Mouse (Mus musculus) thymus, adult 18-20 months (tissue): ENCODE data around the gene Spon1.

ENCODE experiments used
- DNase-seq, 2 experiments: peaks; one replicate each; pipeline ENCODE4 v3.0.0; 2022; ENCODE audit warnings: mixed read lengths in 2 of 2

Gene Spon1

DNA sequence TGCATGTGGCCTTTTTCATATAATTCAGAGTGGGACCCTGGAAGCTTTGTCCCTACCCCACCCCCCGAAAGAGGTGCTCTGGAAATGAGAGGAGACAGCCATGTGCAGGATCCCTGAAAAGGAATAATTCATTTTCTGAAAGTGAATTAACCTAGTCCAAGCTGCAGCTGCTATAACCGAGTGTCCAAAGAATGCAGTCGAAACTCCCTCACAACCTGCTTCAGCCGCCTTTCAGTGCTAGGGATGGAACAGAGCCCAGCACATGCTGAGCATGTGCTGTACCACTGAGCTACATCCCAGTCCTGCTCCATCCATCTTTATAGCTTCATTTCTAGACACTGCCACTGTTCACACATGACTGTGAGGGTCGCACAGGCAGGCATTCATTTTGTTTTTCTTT is 79.4 kb downstream of the Spon1 start:
- DNase-seq = no peak

DNA sequence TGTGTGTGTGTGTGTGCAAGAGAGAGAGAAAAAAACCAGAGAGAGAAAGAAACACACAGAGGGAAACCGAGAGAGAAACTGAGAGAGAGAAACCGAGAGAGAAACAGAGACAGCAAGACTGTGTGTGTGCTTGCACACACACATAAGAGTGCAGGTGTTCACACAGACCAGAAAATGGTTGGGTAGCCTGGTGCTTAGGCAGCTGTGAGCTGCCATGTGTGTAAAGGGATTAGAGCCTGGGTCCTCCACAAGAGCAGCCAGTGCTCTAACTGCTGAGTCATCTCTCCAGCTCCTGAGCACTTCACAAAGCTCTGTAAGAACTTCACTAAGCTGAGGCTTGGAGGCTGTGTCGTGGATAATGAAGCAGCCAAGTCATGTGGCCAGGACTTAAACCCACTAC is 80.8 kb downstream of the Spon1 start:
- peak in 1 of 2 experiments; percentile 19 for DNase-seq

DNA sequence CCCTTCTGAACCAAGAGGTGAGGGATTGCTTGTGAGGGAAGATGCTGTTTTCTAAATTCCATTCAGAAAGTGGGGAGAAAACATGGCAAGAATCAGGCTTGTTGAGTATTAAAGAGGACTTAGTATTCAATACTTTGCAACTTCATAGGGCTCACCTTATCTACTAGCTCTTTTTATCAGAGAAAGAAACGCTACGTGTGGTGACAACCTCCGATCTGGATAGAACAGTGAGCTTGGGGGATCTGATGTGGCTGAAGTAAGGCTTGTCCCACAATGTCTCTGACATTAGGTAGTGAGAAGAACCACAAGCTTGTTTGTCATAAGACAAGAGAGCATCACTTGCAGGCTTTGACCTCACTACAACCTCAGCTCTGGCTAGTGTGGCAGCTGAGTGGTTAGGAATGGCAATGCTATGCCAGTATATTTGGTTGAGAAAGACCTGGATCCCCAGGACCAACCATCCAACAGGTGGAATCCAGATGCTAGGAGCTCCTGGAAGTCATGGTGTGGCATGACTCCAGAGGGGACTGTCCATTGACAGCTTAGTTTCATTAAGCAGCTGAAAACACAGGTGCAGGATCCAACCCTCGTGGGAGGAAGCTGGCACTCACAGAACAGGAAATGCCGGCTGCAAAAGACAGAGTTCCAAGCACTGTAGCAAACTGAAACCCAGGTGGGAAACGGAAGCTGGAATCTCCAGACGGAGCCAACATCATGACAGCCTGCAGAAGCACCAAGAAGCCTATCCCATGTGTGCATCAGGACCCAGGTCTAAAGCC is 81.4 kb downstream of the Spon1 start:
- peak; percentile 16 to 22 for DNase-seq

DNA sequence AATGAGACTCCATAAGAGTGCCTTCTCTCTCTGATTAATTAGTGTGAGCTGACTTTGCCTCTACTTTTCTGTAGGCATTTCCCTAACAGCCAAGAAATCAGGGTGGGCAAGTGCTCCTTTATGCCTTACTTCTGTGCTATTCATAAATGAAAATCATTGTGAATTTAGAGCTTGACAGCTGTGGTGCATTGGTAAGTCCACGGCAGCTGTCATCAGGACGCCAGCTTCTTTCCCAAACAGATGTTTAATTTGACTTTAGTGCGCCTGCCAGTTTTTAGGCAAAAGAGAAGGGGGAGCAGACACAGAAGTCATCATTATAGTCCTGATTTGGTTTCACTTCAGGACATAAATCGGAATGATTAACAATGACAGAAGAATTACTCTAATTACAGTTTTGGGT is 84.6 kb downstream of the Spon1 start:
- DNase-seq = no peak

DNA sequence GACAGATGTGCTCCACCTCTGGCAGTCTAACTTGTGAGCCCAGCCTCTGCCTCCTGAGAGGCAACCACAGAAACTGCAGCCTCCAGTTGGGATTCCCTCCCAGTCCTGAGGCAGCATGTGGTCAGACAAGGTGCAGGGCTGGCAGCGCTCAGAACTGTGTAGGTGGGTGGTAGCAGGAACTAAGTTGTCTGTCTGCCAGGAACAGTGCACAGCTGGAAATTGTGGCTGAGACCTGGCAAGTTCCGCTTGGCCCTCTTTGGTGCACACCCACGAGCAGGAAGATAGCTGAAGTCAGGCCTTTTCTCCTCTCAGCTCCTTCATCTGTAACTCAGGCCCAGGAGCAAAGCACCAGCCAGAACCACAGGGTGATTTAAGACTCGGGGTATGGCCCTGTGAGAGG is 89.6 kb downstream of the Spon1 start:
- DNase-seq = peak; percentile 28 to 37

DNA sequence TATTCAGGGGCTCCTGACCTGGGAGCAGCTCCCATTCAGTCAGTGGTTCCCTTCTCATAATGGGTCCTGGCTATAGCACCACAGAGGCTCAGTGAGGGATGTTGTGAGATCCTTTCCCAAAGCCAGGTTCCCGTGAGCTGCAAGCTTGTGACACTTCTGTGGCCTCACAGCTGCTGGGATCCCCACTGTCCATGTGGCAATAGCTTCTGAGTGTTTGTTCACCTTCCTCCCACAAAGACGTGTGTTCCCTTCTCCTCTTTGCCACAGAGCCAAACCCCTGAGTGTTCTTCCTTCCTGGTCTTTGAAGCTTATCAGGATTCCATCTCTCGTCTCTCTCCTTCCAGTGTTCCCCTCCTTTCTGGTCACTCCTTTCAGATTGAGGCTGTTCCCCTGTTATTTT is 90.3 kb downstream of the Spon1 start:
- DNase-seq = no peak

DNA sequence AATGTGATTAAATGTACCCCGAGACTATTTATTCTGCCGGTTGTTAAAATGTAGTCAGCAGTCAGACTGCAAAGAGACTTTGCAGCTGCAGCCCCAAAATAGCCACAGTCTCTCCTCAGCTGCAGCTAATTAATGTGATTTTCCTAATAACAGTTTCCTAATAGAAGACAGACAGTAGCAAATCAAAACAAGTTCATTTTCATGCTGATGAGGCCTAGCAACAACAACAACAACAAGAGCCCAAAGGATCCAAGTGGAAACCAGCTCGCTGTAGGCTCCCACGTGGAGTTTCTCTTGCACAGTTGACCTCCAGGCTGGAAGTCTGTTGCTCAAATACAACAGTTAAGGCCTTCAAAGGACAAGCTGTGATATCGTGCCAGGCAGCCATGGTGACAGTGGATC is 93.7 kb downstream of the Spon1 start:
- no peak for DNase-seq

DNA sequence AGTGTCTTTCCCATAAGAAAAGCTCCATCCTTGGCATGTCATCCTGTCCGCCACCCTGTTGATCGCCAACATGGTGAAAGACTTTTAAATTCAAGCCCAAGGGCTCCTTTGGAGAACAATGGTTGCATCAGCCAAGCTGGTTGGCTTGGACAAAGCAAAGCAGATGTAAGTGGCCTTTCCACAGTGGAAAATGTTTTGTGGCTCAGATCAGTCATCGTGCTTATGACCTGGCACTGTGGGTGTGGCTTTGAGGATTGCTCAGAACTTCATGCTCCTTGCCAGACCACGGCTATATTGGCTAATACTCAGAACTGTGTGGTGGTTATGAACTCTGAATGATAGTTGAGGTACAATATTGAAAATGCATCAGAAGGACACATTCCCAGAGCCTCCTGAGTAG is 96.2 kb downstream of the Spon1 start:
- no peak for DNase-seq

DNA sequence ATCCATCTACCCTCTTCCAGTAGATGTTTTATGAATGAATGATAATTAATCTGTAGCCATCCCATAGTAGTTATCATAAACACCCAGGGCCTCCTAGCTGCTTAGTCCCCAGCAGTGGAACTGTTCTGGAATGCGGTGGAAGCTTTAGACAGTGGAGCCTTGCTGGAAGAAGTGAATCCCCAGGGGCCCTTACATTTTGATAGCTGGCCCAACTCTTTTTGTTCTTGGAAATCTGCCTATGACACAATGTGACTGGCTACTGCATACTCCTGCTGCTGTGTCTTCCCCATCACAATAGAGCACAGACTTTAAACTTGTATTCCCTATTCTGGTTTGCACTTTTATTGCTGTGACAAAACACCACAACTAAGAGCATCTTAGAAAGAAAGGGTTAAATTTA is 107.0 kb downstream of the Spon1 start:
- DNase-seq = no peak

DNA sequence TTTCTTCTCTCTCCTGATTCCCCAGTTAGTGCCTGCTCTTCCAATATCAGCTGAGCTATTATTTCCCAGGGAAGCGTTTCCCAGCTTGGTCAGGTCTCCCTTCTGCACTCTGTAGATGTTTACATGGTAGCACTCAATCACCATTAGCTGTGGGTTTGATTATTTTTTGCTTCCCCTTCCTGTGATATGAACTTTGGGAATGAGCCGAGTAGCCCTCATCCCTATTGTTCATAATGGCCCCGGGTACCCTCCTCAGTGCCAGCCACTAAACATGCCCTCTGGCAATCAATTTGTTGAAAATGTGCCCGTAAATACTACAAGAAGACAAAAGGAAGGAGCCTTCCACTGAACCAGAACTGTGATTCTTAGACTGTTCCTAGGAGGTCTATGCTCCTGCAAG is 111.7 kb downstream of the Spon1 start:
- DNase-seq = no peak

DNA sequence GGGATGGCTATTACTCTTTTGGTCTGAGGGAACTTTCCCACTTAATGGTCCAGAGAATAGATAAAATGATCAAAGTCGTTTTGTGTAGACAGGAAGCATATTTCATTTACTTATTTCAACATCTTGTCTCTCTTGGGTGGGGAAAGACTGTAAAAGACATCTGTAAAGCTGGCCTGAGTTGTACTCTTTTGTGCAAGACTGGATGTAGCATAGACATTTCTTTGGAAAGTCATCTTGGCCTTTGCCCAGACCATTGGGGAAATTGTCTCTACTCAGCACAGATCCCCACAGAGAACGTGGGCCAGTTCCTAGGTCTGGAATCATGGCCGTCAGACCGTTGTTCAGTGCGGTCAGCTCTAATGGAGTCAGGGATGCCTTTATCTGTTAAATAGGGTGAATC is 112.1 kb downstream of the Spon1 start:
- no peak for DNase-seq

DNA sequence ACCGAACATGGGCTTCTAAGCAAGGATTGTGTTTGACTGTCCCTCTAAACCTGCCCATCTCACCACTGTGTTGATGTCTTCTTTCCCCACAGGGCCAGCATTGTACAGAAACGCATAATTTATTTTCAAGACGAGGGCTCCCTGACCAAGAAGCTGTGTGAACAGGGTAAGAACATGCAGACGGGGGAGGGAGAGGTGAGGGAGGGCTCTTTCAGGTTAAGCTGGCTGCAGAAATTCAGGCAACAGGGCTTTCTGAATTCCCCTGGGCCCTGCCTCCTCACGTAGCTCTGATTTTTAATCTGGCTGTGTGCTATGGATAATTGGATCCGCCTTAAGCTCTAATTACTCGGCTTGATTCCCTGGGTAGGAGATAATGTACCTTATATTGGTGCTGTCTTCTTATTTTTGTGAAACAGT is 113.3 kb downstream of the Spon1 start:
- no peak for DNase-seq

DNA sequence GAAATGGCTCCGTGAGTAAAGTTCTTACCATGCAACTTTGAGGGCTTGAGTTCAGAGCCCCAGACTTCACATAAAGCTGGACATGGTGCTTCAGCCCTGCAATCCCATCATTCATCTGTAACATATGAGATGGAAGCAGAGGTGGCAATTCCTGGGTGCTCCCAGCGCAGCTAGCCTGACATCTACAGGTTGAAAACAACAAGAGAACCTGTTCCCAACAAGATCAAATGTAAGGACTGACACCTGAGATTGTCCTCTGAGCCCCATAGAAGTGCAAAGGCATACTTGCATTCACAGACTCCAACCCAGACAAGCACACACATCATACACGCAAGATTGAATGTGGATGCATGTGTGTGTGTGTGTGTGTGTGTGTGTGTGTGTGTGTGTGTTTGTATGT is 114.2 kb downstream of the Spon1 start:
- DNase-seq = no peak

DNA sequence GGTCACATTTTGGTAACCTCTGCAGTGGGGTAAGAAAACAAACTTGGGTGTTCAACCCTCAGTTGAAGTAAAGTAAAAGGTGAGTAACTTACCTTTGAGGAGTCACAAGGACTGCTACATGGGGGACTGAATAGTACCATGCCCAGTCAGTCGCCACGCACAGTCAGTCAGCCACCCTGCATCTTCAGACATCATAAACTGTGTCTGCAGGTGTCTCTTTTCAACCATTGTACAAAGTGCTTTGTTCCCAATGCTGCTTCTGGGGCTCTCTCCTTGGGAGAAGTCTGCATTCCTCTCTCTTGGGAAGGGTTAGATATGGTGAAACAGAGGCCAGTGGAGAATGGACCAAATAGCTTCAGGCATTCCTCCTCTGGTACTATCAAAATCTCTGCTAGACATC is 125.0 kb downstream of the Spon1 start:
- no peak for DNase-seq

DNA sequence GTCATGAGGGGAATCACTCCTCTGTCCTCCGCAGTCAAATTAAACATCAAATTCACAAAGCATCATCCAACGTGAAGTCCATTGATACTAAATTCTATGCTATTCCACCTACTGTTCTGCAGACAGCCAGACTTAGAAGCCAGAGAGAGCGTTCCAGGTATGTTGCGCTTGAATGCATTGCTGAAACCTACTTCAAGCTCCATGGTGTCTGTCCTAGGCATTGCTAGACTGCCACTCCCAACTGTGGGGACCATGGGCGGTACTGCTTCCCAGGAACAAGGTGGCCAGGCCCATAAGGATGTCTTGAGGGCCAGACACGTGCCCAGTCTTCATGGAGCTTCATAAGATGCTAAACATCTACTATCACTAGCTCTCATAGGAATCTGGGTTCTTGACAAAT is 125.7 kb downstream of the Spon1 start:
- DNase-seq = no peak

DNA sequence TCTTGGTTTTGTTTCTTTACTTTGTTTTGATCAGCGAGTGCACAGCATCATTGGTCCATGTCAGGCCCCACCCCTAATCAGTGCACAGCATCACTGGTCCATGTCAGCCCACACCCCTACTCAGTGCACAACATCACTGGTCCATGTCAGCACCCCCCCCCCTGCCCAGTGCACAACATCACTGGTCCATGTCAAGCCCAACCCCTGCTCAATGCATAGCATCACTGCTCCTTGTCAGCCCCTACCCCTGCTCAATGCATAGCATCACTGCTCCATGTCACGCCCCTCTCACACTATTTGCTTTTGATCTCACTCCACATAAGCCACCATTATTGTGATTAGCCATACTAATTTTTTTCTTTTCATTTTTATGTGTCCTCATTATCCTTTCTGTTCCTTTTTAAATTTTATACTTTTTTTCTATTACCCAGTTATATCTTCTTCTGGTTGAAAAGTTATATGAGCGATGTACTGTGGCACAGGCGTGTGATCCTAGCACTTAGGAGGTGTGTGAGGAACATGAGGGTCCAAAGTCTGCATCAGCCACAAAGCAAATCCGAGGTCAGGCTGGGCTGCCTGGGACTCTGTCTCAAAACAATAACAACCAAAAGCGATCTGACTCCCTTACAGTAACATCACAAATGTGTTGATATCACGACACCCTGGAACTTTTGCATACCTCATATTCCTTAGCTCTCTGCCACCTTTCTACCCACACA is 128.3 kb downstream of the Spon1 start:
- no peak for DNase-seq

DNA sequence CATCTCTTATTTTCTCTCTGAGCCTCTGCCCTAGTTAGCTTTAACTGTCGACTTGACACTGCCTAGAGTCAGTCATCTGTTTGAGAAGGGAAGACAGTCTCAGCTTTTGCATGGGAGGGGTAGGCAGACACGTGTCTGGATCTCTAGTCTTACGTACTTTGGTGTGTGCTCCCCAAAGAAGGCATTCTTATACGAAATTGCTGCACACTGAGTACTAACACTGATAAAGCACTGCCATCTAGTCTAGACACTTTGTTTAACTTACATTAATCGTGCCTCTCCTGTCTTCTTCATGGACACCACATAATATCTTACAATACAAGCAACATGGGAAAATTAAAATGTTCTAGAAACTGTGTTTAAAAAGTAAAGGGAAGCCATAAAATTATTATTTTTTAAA is 129.5 kb downstream of the Spon1 start:
- no peak for DNase-seq

DNA sequence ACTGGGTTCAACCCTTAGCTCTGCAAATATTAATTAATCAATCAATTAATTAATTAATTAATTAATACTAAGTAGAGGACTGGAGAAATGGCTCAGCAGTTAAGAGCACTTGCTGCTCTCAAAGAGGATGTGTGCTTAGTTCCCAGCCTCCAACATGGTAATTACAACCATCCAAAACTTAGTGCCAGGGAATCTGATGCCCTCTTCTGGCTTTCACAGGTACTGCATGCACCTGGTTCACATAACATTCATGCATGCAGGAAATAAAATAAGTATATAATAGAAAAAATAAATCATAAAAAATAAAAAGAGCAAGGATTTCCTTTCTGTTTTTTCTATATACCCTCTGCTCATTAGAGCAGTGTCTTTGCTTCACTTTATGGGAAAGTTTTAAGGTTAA is 132.6 kb downstream of the Spon1 start:
- no peak for DNase-seq

DNA sequence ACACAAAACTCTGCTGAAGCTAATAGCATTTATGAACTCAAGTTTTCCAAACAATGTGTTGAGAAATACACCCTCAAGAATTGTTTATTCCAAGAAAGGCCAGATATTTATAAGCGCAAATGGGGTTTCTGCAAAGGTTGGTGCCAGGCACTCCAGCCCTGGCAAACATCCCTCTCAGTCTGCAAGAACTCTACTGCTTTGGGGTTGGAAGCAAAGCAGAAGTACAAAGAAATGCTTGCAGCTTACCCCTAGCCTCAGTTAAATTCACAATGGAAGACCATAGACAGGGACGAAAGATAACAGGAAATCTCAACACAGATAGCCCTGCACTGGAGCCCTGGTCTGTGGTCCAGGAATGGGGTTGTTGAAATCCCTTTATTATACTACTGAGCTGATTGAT is 135.7 kb downstream of the Spon1 start:
- no peak for DNase-seq

DNA sequence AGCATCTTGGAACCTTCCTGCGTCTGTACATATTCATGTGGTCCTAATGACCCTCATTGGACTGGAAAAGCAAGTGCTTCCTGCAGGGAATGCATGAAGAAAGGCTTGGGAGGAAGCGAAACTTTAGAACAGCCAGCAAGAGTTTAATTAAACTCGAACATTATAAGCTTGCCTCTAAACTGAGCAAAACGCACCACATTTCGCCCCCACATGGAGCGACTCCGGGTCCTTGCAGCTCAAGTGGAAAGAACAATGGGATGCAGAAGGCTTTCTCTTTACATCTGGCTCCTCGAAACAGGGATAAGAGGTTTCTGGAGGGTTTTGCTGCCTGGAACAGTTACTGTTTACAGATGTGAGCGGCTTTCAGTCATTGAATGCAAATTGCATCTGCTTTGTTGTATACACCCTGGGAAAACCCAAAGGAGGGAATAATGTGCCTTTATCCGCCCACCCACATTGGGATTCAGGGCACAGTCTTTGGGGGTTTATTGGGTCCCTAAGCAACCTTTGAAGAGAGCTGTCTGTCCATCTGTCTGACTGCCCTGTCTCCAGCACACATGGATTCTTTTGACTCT is 136.2 kb downstream of the Spon1 start:
- no peak for DNase-seq

DNA sequence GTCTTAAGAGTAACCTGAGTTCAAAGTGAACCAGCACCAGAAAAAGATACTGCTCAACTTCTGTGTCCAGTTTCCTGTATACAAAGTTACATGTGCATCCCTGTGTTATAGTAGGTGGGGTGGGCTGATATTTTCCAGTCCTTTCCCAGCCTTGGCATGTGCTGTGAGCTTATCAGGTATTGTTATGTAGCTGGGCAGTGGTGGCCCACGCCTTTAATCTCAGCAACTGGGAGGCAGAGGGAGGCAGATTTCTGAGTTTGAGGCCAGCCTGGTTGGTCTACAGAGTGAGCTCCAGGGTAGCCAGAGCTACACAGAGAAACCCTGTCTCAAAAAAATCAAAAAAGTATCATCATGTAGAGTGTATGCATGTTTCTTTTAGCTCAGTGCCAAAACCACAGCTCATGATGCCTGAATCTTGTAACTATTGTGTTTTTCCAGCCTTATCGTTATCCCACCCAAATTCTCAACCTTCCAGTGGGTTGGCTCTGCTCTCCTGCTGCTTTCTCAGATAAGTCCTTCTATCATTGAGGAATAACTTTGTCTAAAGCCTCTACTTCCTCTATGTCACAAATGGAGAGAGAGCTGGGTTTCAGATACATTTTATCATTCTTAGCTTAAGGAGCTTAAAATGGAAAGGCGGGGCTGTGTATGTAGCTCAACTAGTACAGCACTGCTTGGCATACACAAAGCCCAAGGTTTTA is 137.5 kb downstream of the Spon1 start:
- no peak for DNase-seq

DNA sequence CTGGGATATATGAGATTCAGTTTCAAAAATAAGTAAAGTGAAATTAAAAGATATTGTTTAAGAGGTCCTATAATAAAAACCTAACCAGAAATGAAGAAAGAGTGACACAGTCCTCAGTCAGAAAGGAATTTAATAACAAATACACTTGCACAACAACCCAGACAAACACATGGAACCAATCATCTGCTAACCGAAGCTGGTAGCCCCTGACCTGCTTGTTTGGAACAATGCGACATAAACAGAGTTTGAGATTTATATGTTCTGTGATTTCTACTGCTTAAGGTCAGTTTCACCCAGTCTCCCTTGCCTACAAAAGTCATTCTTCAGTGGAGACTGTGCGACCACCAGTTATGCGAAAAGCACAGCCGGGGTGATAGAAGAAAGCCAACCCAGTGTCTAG is 138.1 kb downstream of the Spon1 start:
- no peak for DNase-seq

DNA sequence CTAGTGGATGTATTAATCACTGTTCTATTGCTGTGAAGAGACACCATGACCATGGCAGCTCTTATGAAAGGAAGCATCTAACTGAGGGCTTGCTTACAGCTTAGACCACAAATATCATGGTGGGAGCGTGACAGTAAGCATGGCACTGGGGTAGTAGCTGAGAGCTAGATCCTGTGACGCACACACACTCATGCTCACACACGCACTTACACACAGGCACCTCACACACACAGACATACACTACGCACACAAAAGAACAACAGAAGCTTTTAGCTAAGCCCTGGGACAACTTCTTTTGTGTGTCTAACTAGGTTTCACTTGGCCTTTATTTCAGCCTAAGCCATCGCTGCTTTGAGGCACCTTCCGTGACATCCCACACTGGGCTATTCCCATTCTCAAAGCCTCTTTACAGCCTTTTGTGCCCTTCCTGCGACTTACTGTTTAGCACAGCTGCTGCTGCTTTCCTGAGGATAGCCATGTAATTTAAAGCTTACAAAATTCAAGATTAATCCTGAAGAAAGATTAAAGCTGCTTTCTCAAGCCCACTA is 138.6 kb downstream of the Spon1 start:
- no peak for DNase-seq
